Mouse (Mus musculus) small intestine, adult 2 months (tissue): ENCODE measurements around the gene Bloc1s6. TPM values are rescaled to one million over a fixed set of nuclear protein-coding genes. Genes with fewer than 3 reads are reported as not detected.

Experiments
- H3K27ac ChIP-seq: fragments of 200-500 bp; 2 replicates; pipeline ENCODE4 v1.5.1; 2012; ENCODE audit warnings: low read depth, low read length, control low read depth, inconsistent platforms; ENCODE audit not compliant: insufficient read depth
- H3K27me3 ChIP-seq: fragments of 200-500 bp; 2 replicates; pipeline ENCODE4 v1.6.1; 2012; ENCODE audit warnings: mild to moderate bottlenecking, moderate library complexity, low read length, inconsistent platforms; ENCODE audit not compliant: control insufficient read depth, insufficient read depth
- H3K36me3 ChIP-seq: fragments of 200-500 bp; 2 replicates; pipeline ENCODE4 v1.6.1; 2012; ENCODE audit warnings: mild to moderate bottlenecking, low read length, control low read depth, inconsistent platforms; ENCODE audit not compliant: control insufficient read depth, insufficient read depth
- H3K4me1 ChIP-seq: fragments of 200-500 bp; 2 replicates; pipeline ENCODE4 v1.6.1; 2012; ENCODE audit warnings: low read length, inconsistent platforms, mixed read lengths; ENCODE audit not compliant: control insufficient read depth, insufficient read depth, insufficient read length
- H3K4me3 ChIP-seq: fragments of 200-500 bp; 2 replicates; pipeline ENCODE4 v1.5.1; 2012; ENCODE audit warnings: low read depth, mild to moderate bottlenecking, control low read depth, inconsistent platforms, low read length, moderate library complexity
- CTCF ChIP-seq: fragments of 200-500 bp; IDR thresholded peaks from 2 replicates; pipeline ENCODE4 v1.5.1; 2012; ENCODE audit warnings: low read depth, mild to moderate bottlenecking, control low read depth, inconsistent platforms, low read length, moderate library complexity, mixed read lengths; ENCODE audit not compliant: insufficient replicate concordance, insufficient read length; ENCODE audit errors: extremely low read depth
- POLR2A ChIP-seq: fragments of 200-500 bp; IDR thresholded peaks from 2 replicates; pipeline ENCODE4 v1.6.1; 2012; ENCODE audit warnings: low read depth, mild to moderate bottlenecking, control low read depth, inconsistent platforms, low read length, moderate library complexity
- WGBS: fragments of 180-500 bp; shearing (Covaris S2); methylation state at CpG from one replicate; pipeline ENCODE4 v1.1.7; 2018; 5-methylcytosine and 5-hydroxymethylcytosine counted together
- polyA plus RNA-seq: library from polyadenylated mRNA; depleted of rRNA; stranded (reverse); fragments of >200 nt; gene quantifications from 2 replicates; pipeline ENCODE4 v1.2.3, GENCODE M21; 2012

The Bloc1s6 gene
- polyA plus RNA-seq, 1 experiment: 41.8 TPM

GRCm38 (mm10) chr2:122709156-122709555, 29.1 kb upstream of the Bloc1s6 start:
- H3K27ac ChIP-seq: peak overlapping the region; percentile 3; the same call in 1 of the 2 replicates
- 60% methylated on average over 1 of the region's 1 CpGs for WGBS
- H3K27me3 ChIP-seq: no peaks in the 10 kb centered on the region
- no peaks in the 10 kb centered on the region for H3K36me3 ChIP-seq
- TF ChIP-seq POLR2A (no peak), CTCF (no peak)
- peaks cover 12% of the 10 kb centered on the region for H3K4me1 ChIP-seq
- H3K4me3 ChIP-seq: no peak overlapping the region

- H3K27ac ChIP-seq: no peak overlapping the region
- WGBS: 76% methylated on average over 3 of the region's 3 CpGs
- H3K36me3 ChIP-seq: no peaks in the 10 kb centered on the region
- no peak for TF ChIP-seq CTCF
- TF ChIP-seq POLR2A: no peak
- peaks cover 16% of the 10 kb centered on the region for H3K4me1 ChIP-seq
- H3K4me3 ChIP-seq: no peak overlapping the region
- H3K27me3 ChIP-seq: no peaks in the 10 kb centered on the region
These were observed 26.4 kb upstream of the Bloc1s6 start for GRCm38 (mm10) chr2:122711911-122712310.

GRCm38 (mm10) chr2:122712848-122713247, 25.5 kb upstream of the Bloc1s6 start:
- no peaks in the 10 kb centered on the region for H3K27me3 ChIP-seq
- peaks cover 16% of the 10 kb centered on the region for H3K4me1 ChIP-seq
- TF ChIP-seq POLR2A: no peak
- TF ChIP-seq CTCF: no peak
- 89% methylated on average over 2 of the region's 2 CpGs for WGBS
- H3K36me3 ChIP-seq: no peaks in the 10 kb centered on the region
- H3K4me3 ChIP-seq: no peak overlapping the region
- no peak overlapping the region for H3K27ac ChIP-seq

GRCm38 (mm10) chr2:122715148-122715692, 23.1 kb upstream of the Bloc1s6 start:
- no peaks in the 10 kb centered on the region for H3K36me3 ChIP-seq
- H3K4me3 ChIP-seq: no peak overlapping the region
- 49% methylated on average over 5 of the region's 5 CpGs for WGBS
- peaks cover 6% of the 10 kb centered on the region; the same call in 1 of the 2 replicates for H3K4me1 ChIP-seq
- H3K27ac ChIP-seq: peak overlapping the region; percentile 73
- TF ChIP-seq CTCF (no peak), POLR2A (no peak)
- no peaks in the 10 kb centered on the region for H3K27me3 ChIP-seq

- Histone ChIP-seq H3K27me3 (no peaks in the 10 kb centered on the region), H3K4me3 (no peak overlapping the region), H3K36me3 (no peaks in the 10 kb centered on the region), H3K4me1 (peaks cover 12% of the 10 kb centered on the region; the same call in 1 of the 2 replicates), H3K27ac (no peak overlapping the region)
- 84% methylated on average over 3 of the region's 3 CpGs for WGBS
- TF ChIP-seq CTCF (no peak), POLR2A (no peak)
These were observed 21.9 kb upstream of the Bloc1s6 start for GRCm38 (mm10) chr2:122716301-122716842.

- Histone ChIP-seq H3K4me3 (no peak overlapping the region), H3K27ac (no peak overlapping the region), H3K36me3 (no peaks in the 10 kb centered on the region), H3K4me1 (peaks cover 12% of the 10 kb centered on the region; the same call in 1 of the 2 replicates), H3K27me3 (no peaks in the 10 kb centered on the region)
- whole genome bisulfite sequencing: 45% methylated on average over 1 of the region's 1 CpGs
- TF ChIP-seq CTCF (no peak), POLR2A (no peak)
These were observed 19.1 kb upstream of the Bloc1s6 start for GRCm38 (mm10) chr2:122719232-122719631.

- no peak for TF ChIP-seq CTCF
- no peak for TF ChIP-seq POLR2A
- Histone ChIP-seq H3K4me1 (peaks cover 8% of the 10 kb centered on the region; the same call in 1 of the 2 replicates), H3K27ac (no peak overlapping the region), H3K4me3 (no peak overlapping the region), H3K36me3 (no peaks in the 10 kb centered on the region), H3K27me3 (no peaks in the 10 kb centered on the region)
- WGBS: 47% methylated on average over 3 of the region's 3 CpGs
These were observed 17.7 kb upstream of the Bloc1s6 start for GRCm38 (mm10) chr2:122720564-122720963.
